Mouse (Mus musculus) limb, embryonic 13.5 days (tissue): Measurements from ENCODE around the gene 6030498E09Rik. TPM values are rescaled to one million over a fixed set of nuclear protein-coding genes. Genes with fewer than 3 reads are reported as not detected.

Experiments used
- ATAC-seq: fragments of 200-750 bp; cut with Nextera tagmentation; 2 replicates; pipeline ENCODE4 v1.8.0; 2017; ENCODE audit warnings: low read depth, moderate number of reproducible peaks, moderate TSS enrichment; ENCODE audit not compliant: low FRiP score
- H3K27ac ChIP-seq: fragments of 300-500 bp; sonication (generic); 2 replicates; pipeline ENCODE4 v1.5.1; 2015; ENCODE audit warnings: inconsistent platforms, mild to moderate bottlenecking, moderate library complexity
- H3K27me3 ChIP-seq: fragments of 300-500 bp; sonication (generic); 2 replicates; pipeline ENCODE4 v1.6.1; 2015; ENCODE audit warnings: mild to moderate bottlenecking, inconsistent platforms
- H3K36me3 ChIP-seq: fragments of 300-500 bp; sonication (generic); 2 replicates; pipeline ENCODE4 v1.6.1; 2015; ENCODE audit warnings: inconsistent platforms, mild to moderate bottlenecking, moderate library complexity
- H3K4me1 ChIP-seq: fragments of 300-500 bp; sonication (generic); 2 replicates; pipeline ENCODE4 v1.6.1; 2015; ENCODE audit warnings: inconsistent platforms
- H3K4me2 ChIP-seq: fragments of 300-500 bp; sonication (generic); replicated peaks from 2 replicates; pipeline ENCODE4 v1.6.1; 2015; ENCODE audit warnings: inconsistent platforms, mild to moderate bottlenecking, moderate library complexity
- H3K4me3 ChIP-seq: fragments of 300-500 bp; sonication (generic); 2 replicates; pipeline ENCODE4 v1.5.1; 2015; ENCODE audit warnings: moderate library complexity, mild to moderate bottlenecking, inconsistent platforms
- H3K9ac ChIP-seq: fragments of 300-500 bp; sonication (generic); 2 replicates; pipeline ENCODE4 v1.6.1; 2015; ENCODE audit warnings: mild to moderate bottlenecking, inconsistent platforms
- H3K9me3 ChIP-seq: fragments of 300-500 bp; sonication (generic); 2 replicates; pipeline ENCODE4 v1.6.1; 2016; ENCODE audit warnings: inconsistent platforms
- WGBS: fragments of 180-500 bp; shearing (Covaris S2); methylation state at CpG from one replicate; pipeline ENCODE4 v1.1.7; 2015; 5-methylcytosine and 5-hydroxymethylcytosine counted together
- polyA plus RNA-seq: library from polyadenylated mRNA; unstranded; fragments of >200 nt; fragmentation: Nextera tagmentation; extraction: Ambion mirVana; gene quantifications from 2 replicates; pipeline ENCODE4 v1.2.1, GENCODE M21; 2015

Gene 6030498E09Rik
- polyA plus RNA-seq, result not detected in 2 replicates

- WGBS, result 77% methylated on average over 9 of the region's 9 CpGs
- Histone ChIP-seq H3K27ac (no peak within 1 kb of the TSS), H3K9ac (no peak within 1 kb of the TSS), H3K4me3 (no peak within 1 kb of the TSS), H3K9me3 (no peaks in the 10 kb centered on the region), H3K4me2 (no peak within 1 kb of the TSS), H3K27me3 (no peaks in the 10 kb centered on the region), H3K4me1 (no peaks in the 10 kb centered on the region), H3K36me3 (no peaks in the 10 kb centered on the region)
- no peak for ATAC-seq
Observed at GRCm38 (mm10) chrX:38772478-38772877, at the start of gene 6030498E09Rik. Gene 6030498E09Rik, plus strand, starts transcription at chrX:38772671.

- no peak overlapping the region for H3K27ac ChIP-seq
- no peak for ATAC-seq
- H3K36me3 ChIP-seq, result no peaks in the 10 kb centered on the region
- no peak overlapping the region for H3K9ac ChIP-seq
- 0 out of 2 replicates have a peak, but pooled peaks cover under 1% of the 10 kb centered on the region for H3K4me1 ChIP-seq
- no peak overlapping the region for H3K4me2 ChIP-seq
- WGBS, result 49% methylated on average over 5 of the region's 5 CpGs
- no peak overlapping the region for H3K4me3 ChIP-seq
- H3K9me3 ChIP-seq, result no peaks in the 10 kb centered on the region
- H3K27me3 ChIP-seq, result no peaks in the 10 kb centered on the region
Observed at GRCm38 (mm10) chrX:38730081-38730480, 42.4 kb upstream of the 6030498E09Rik start.

- Histone ChIP-seq H3K36me3 (no peaks in the 10 kb centered on the region), H3K4me3 (no peak overlapping the region), H3K4me2 (no peak overlapping the region), H3K27ac (no peak overlapping the region), H3K4me1 (0 out of 2 replicates have a peak, but pooled peaks cover 6% of the 10 kb centered on the region), H3K9me3 (no peaks in the 10 kb centered on the region), H3K27me3 (no peaks in the 10 kb centered on the region), H3K9ac (no peak overlapping the region)
- no peak for ATAC-seq
- 60% methylated on average over 2 of the region's 2 CpGs for WGBS
Observed at GRCm38 (mm10) chrX:38730639-38731038, 41.8 kb upstream of the 6030498E09Rik start.

- H3K4me2 ChIP-seq, result no peak overlapping the region
- 0 out of 2 replicates have a peak, but pooled peaks cover 6% of the 10 kb centered on the region for H3K4me1 ChIP-seq
- 94% methylated on average over 5 of the region's 5 CpGs for WGBS
- no peaks in the 10 kb centered on the region for H3K36me3 ChIP-seq
- no peaks in the 10 kb centered on the region for H3K9me3 ChIP-seq
- H3K27ac ChIP-seq, result no peak overlapping the region
- no peak for ATAC-seq
- H3K4me3 ChIP-seq, result no peak overlapping the region
- no peak overlapping the region for H3K9ac ChIP-seq
- no peaks in the 10 kb centered on the region for H3K27me3 ChIP-seq
Observed at GRCm38 (mm10) chrX:38733683-38734082, 38.8 kb upstream of the 6030498E09Rik start.

GRCm38 (mm10) chrX:38734916-38735880 is 37.3 kb upstream of the 6030498E09Rik start:
- H3K9ac ChIP-seq, result no peak overlapping the region; the same call in 1 of the 2 replicates
- 0 out of 2 replicates have a peak overlapping the region, but pooled peaks have one; percentile 11 for H3K4me2 ChIP-seq
- no peak overlapping the region for H3K4me3 ChIP-seq
- 0 out of 2 replicates have a peak, but pooled peaks cover 6% of the 10 kb centered on the region for H3K4me1 ChIP-seq
- H3K27me3 ChIP-seq, result no peaks in the 10 kb centered on the region
- ATAC-seq, result peak; percentile 54; the same call in 1 of the 2 replicates
- H3K9me3 ChIP-seq, result no peaks in the 10 kb centered on the region
- WGBS, result 39% methylated on average over 13 of the region's 13 CpGs
- no peaks in the 10 kb centered on the region for H3K36me3 ChIP-seq
- no peak overlapping the region for H3K27ac ChIP-seq

- WGBS, result 69% methylated on average over 2 of the region's 2 CpGs
- no peaks in the 10 kb centered on the region for H3K27me3 ChIP-seq
- no peaks in the 10 kb centered on the region for H3K9me3 ChIP-seq
- no peak overlapping the region for H3K9ac ChIP-seq
- H3K4me2 ChIP-seq, result no peak overlapping the region
- no peak for ATAC-seq
- H3K4me1 ChIP-seq, result no peaks in the 10 kb centered on the region
- H3K27ac ChIP-seq, result no peak overlapping the region
- no peak overlapping the region for H3K4me3 ChIP-seq
- H3K36me3 ChIP-seq, result no peaks in the 10 kb centered on the region
Observed at GRCm38 (mm10) chrX:38771453-38771852, 1.0 kb upstream of the 6030498E09Rik start.

GRCm38 (mm10) chrX:38771886-38772285 is 585 bp upstream of the 6030498E09Rik start:
- Histone ChIP-seq H3K4me1 (no peaks in the 10 kb centered on the region), H3K4me2 (no peak overlapping the region), H3K4me3 (no peak overlapping the region), H3K27ac (no peak overlapping the region), H3K9me3 (no peaks in the 10 kb centered on the region), H3K9ac (no peak overlapping the region), H3K27me3 (no peaks in the 10 kb centered on the region), H3K36me3 (no peaks in the 10 kb centered on the region)
- peak; percentile 75; the same call in 1 of the 2 replicates for ATAC-seq
- WGBS, result 37% methylated on average over 3 of the region's 3 CpGs

GRCm38 (mm10) chrX:38794373-38794772 is 21.9 kb downstream of the 6030498E09Rik start:
- Histone ChIP-seq H3K9me3 (no peaks in the 10 kb centered on the region), H3K36me3 (no peaks in the 10 kb centered on the region), H3K4me3 (no peak overlapping the region), H3K4me1 (no peaks in the 10 kb centered on the region), H3K4me2 (no peak overlapping the region), H3K27ac (no peak overlapping the region), H3K27me3 (no peaks in the 10 kb centered on the region), H3K9ac (no peak overlapping the region)
- WGBS, result 73% methylated on average over 3 of the region's 3 CpGs
- no peak for ATAC-seq

GRCm38 (mm10) chrX:38813934-38814333 is 41.5 kb downstream of the 6030498E09Rik start:
- ATAC-seq, result no peak
- H3K36me3 ChIP-seq, result no peaks in the 10 kb centered on the region
- no peak overlapping the region for H3K27ac ChIP-seq
- no peaks in the 10 kb centered on the region for H3K9me3 ChIP-seq
- H3K4me3 ChIP-seq, result no peak overlapping the region
- no peak overlapping the region for H3K9ac ChIP-seq
- WGBS, result 80% methylated on average over 3 of the region's 3 CpGs
- no peak overlapping the region for H3K4me2 ChIP-seq
- H3K27me3 ChIP-seq, result no peaks in the 10 kb centered on the region
- no peaks in the 10 kb centered on the region for H3K4me1 ChIP-seq

- Histone ChIP-seq H3K4me3 (no peak overlapping the region), H3K27me3 (no peaks in the 10 kb centered on the region)
- WGBS, result 56% methylated on average over 3 of the region's 3 CpGs
Observed at GRCm38 (mm10) chrX:38816841-38817240, 44.4 kb downstream of the 6030498E09Rik start.

GRCm38 (mm10) chrX:38958571-38958970 is 186.1 kb downstream of the 6030498E09Rik start:
- Histone ChIP-seq H3K4me2 (no peak overlapping the region), H3K27me3 (no peaks in the 10 kb centered on the region), H3K36me3 (no peaks in the 10 kb centered on the region), H3K4me3 (no peak overlapping the region), H3K4me1 (no peaks in the 10 kb centered on the region), H3K9ac (no peak overlapping the region), H3K9me3 (no peaks in the 10 kb centered on the region), H3K27ac (no peak overlapping the region)
- WGBS, result 59% methylated on average over 1 of the region's 1 CpGs
- ATAC-seq, result no peak

More at GRCm38 (mm10) chrX:38816841-38817240, 44.4 kb downstream of the 6030498E09Rik start:
- no peak for ATAC-seq
- H3K4me2 ChIP-seq, result no peak overlapping the region
- H3K4me1 ChIP-seq, result no peaks in the 10 kb centered on the region
- no peaks in the 10 kb centered on the region for H3K36me3 ChIP-seq
- H3K9me3 ChIP-seq, result no peaks in the 10 kb centered on the region
- H3K27ac ChIP-seq, result no peak overlapping the region
- H3K9ac ChIP-seq, result no peak overlapping the region

- no peak overlapping the region for H3K27ac ChIP-seq
- no peaks in the 10 kb centered on the region for H3K27me3 ChIP-seq
- no peaks in the 10 kb centered on the region for H3K9me3 ChIP-seq
- H3K4me1 ChIP-seq, result no peaks in the 10 kb centered on the region
- no peaks in the 10 kb centered on the region for H3K36me3 ChIP-seq
- no peak overlapping the region for H3K4me3 ChIP-seq
- H3K4me2 ChIP-seq, result no peak overlapping the region
- H3K9ac ChIP-seq, result no peak overlapping the region
- ATAC-seq, result no peak
- 92% methylated on average over 5 of the region's 5 CpGs for WGBS
Observed at GRCm38 (mm10) chrX:38996265-38996664, 223.8 kb downstream of the 6030498E09Rik start.
